Mouse (Mus musculus): ENCODE results near the gene Lax1.

DNA sequence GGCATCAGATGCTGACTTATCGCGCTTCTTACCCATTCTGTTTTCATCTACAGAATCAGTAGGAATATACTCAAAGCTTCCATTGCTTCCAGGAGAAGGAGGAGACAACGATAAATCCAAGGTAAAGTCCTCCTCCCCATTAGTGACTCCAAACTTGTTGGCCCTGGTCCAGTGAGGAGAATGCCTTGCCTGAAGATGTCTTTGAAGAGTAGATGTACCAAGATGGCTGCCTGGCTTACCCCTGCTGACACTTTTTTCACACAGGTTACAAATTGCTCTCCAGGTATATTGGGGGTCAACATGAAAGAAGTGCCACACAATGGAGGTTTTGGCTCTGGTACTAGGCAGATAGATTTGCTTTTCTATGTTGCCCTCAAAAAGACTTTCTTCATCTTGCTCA lies 31.0 kb downstream of the Lax1 start:
- no peak for TF ChIP-seq POLR2A (IDR thresholded peaks at IDR 0.05; ENCODE audit: low read depth, low read length)
- TF ChIP-seq CTCF (IDR thresholded peaks at IDR 0.05; ENCODE audit: borderline replicate concordance, insufficient read depth, low read length), result no peak

All from embryonic fibroblast, embryonic 13.5 days (primary cell).